Mouse (Mus musculus) erythroblast, embryonic 14.5 days (primary cell): ENCODE results near the gene Fbxo28.

Source experiments
- GATA1 ChIP-seq: IDR thresholded peaks from 2 replicates; pipeline ENCODE4 v1.6.1; 2012; ENCODE audit warnings: low read length, inconsistent platforms, mixed read lengths
- TAL1 ChIP-seq: IDR thresholded peaks from 3 replicates; pipeline ENCODE4 v1.6.1; 2012; ENCODE audit warnings: low read length, inconsistent platforms, mixed read lengths

DNA sequence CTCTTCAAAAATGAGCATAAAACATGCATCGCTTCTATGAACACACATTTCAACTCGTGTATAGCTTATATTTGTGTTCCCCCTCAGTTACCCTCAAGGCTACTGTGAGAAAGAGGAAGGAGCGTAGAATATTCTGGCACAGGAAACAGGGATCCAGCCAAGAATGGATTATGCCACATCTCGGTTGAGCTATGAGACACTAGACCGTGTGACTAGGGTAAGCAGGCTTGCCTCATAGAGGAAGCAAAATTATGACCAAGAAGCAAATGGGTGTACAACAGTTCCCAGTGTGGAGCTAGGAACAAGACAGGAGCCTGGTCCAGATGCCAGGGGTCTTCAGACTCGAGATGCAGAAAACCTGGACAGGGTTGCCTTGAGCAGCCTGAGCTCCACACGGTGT lies 39.3 kb upstream of the Fbxo28 start:
- TF ChIP-seq GATA1 (no peak), TAL1 (no peak)
